Mouse (Mus musculus): ENCODE measurements around the gene Etaa1.
"Not testable (repeated sequence)": the region's sequence is repeated elsewhere in the genome, so short reads cannot be mapped to it uniquely, and the experiment has no call there.

Etaa1 gene

GRCm38 (mm10) chr11:17953231-17954134 lies at the start of gene Etaa1:
Gene Etaa1 (minus strand): TSS chr11:17953875.
- peak; percentile 91 for DNase-seq (ENCODE audit: extremely low read depth, insufficient read length, low spot score)

- no peak for DNase-seq (ENCODE audit: extremely low read depth, insufficient read length, low spot score)
Measured at GRCm38 (mm10) chr11:17994151-17994550, 40.5 kb upstream of the Etaa1 start.

- DNase-seq (ENCODE audit: extremely low read depth, insufficient read length, low spot score): no peak
Measured at GRCm38 (mm10) chr11:17992311-17992710, 38.6 kb upstream of the Etaa1 start.

- no peak for DNase-seq (ENCODE audit: extremely low read depth, insufficient read length, low spot score)
Measured at GRCm38 (mm10) chr11:17983331-17983730, 29.7 kb upstream of the Etaa1 start.

- DNase-seq (ENCODE audit: extremely low read depth, insufficient read length, low spot score): no peak
Measured at GRCm38 (mm10) chr11:17981246-17981645, 27.6 kb upstream of the Etaa1 start.

GRCm38 (mm10) chr11:17975581-17975980 lies 21.9 kb upstream of the Etaa1 start:
- no peak for DNase-seq (ENCODE audit: extremely low read depth, insufficient read length, low spot score)

- no peak for DNase-seq (ENCODE audit: extremely low read depth, insufficient read length, low spot score)
Measured at GRCm38 (mm10) chr11:17952791-17953190, 884 bp downstream of the Etaa1 start.

- no peak for DNase-seq (ENCODE audit: extremely low read depth, insufficient read length, low spot score)
Measured at GRCm38 (mm10) chr11:17951336-17951735, 2.3 kb downstream of the Etaa1 start.

GRCm38 (mm10) chr11:17939168-17939567 lies 14.5 kb downstream of the Etaa1 start:
- no peak for DNase-seq (ENCODE audit: extremely low read depth, insufficient read length, low spot score)

GRCm38 (mm10) chr11:17937931-17938330 lies 15.7 kb downstream of the Etaa1 start:
- no peak for DNase-seq (ENCODE audit: extremely low read depth, insufficient read length, low spot score)

GRCm38 (mm10) chr11:17917905-17918304 lies 35.8 kb downstream of the Etaa1 start:
- no peak for DNase-seq (ENCODE audit: extremely low read depth, insufficient read length, low spot score)

- no peak for DNase-seq (ENCODE audit: extremely low read depth, insufficient read length, low spot score)
Measured at GRCm38 (mm10) chr11:17917101-17917500, 36.6 kb downstream of the Etaa1 start.

- no peak for DNase-seq (ENCODE audit: extremely low read depth, insufficient read length, low spot score)
Measured at GRCm38 (mm10) chr11:17916486-17916885, 37.2 kb downstream of the Etaa1 start.

GRCm38 (mm10) chr11:17900996-17901395 lies 52.7 kb downstream of the Etaa1 start:
- DNase-seq (ENCODE audit: extremely low read depth, insufficient read length, low spot score): not testable (repeated sequence)
